Mouse (Mus musculus): ENCODE measurements around the gene Fbxw8. TPM values are rescaled to one million over a fixed set of nuclear protein-coding genes. Genes with fewer than 3 reads are reported as not detected.

The Fbxw8 gene
- polyA plus RNA-seq, 1 experiment from 2014 or later = 35.0 TPM

DNA sequence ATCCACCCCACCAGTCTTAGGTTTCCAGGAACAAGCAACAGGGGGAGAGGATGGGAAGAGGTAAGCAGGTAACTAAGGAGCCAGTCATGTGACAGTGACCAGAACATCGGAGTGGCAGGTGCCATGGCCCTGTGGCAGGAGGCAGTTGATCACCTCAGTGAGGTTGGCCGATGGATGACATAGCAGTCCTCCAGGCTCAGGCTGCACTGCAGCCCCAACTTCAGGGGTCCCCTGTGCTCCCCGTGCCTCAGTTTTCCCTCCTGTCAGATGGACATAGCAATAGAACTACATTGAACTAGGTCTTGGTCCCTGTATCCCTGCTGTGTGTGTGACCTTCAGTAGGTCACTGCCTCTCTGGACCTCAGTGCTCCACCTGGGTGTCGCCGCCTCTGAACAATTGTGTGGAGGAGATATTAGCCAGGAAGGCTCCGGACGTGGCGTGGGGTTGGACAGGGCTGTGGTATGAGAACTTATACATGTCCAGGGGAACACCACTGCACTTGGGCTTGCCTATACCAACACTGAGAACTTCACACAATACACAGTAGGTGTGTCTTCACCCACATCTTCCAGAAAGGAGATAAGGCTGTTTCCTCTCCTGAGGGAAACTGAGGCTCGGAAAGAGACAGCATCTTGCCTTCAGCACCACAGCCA lies 125.1 kb downstream of the Fbxw8 start:
- WGBS = 90% methylated on average over 9 of the region's 9 CpGs
- H3K4me1 ChIP-seq = peaks cover 58% of the 10 kb centered on the region
- H3K27ac ChIP-seq (replicated peaks) = no peak overlapping the region
- H3K4me3 ChIP-seq = peak overlapping the region; percentile 77; the same call in 1 of the 2 replicates
- peaks cover 2% of the 10 kb centered on the region; the same call in 1 of the 2 replicates for H3K9me3 ChIP-seq
- no peak for DNase-seq (ENCODE audit: low spot score)
- H3K36me3 ChIP-seq (replicated peaks) = no peaks in the 10 kb centered on the region
- peaks cover 67% of the 10 kb centered on the region for H3K27me3 ChIP-seq (replicated peaks; ENCODE audit: low read depth, poor library complexity, severe bottlenecking)

- Histone ChIP-seq H3K27ac (replicated peaks) (no peak overlapping the region), H3K27me3 (replicated peaks; ENCODE audit: low read depth, poor library complexity, severe bottlenecking) (peaks cover 71% of the 10 kb centered on the region), H3K4me1 (peaks cover 58% of the 10 kb centered on the region), H3K36me3 (replicated peaks) (no peaks in the 10 kb centered on the region), H3K9me3 (no peaks in the 10 kb centered on the region), H3K4me3 (peak overlapping the region; percentile 77)
- WGBS = 2% methylated on average over 10 of the region's 10 CpGs
- DNase-seq (ENCODE audit: low spot score) = peak; percentile 40
Observed at GRCm38 (mm10) chr5:118029420-118029819, 125.8 kb downstream of the Fbxw8 start.

GRCm38 (mm10) chr5:118029035-118029408 lies 126.2 kb downstream of the Fbxw8 start:
- Histone ChIP-seq H3K27me3 (replicated peaks; ENCODE audit: low read depth, poor library complexity, severe bottlenecking) (peaks cover 71% of the 10 kb centered on the region), H3K27ac (replicated peaks) (no peak overlapping the region), H3K9me3 (no peaks in the 10 kb centered on the region), H3K4me1 (peaks cover 58% of the 10 kb centered on the region), H3K4me3 (peak overlapping the region; percentile 77), H3K36me3 (replicated peaks) (no peaks in the 10 kb centered on the region)
- no peak for DNase-seq (ENCODE audit: low spot score)
- 7% methylated on average over 12 of the region's 12 CpGs for WGBS

DNA sequence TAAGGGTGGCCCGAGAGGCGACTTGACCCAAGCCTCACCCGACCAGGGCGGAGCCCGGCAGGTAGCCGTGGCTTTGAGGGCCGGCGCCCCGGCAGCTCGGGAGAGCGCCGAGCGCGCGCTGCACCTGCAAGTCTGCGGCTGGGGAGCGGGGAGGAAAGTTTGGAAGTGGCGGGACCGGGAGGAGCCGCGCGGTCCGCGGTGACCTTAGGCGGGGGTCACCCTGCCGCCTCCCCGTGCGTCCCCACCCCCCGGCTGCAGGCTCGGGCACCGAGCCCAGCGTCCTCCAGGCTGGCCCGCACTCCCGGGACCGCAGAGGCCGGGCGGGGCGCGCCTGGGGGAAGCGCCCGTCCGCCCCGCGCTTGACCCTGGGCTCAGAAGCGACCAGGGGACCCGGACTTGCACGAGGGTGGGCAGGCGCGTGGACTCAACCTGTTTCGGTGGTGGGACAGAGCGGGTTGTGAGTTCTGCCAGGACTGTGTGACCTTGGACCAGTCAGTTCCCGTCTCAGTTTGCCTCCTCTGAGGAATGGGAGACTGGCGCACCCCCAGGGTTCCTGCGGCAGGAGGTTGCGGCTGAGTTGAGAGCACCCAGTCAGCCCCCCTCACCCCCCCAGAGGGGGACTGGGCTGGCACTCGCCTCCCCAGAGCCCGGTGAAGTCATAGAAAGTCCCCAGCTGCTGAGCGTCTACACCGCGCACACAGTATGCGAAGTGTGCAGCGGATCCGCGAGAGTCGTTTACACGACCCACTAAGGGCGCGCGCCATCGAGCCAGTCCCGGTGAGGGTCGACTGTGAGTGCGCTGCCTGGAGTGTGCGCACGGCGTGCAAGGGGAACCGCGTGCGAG lies 126.9 kb downstream of the Fbxw8 start:
- Histone ChIP-seq H3K4me1 (peaks cover 51% of the 10 kb centered on the region), H3K36me3 (replicated peaks) (no peaks in the 10 kb centered on the region), H3K27me3 (replicated peaks; ENCODE audit: low read depth, poor library complexity, severe bottlenecking) (peaks cover 71% of the 10 kb centered on the region), H3K27ac (replicated peaks) (no peak overlapping the region), H3K4me3 (peak overlapping the region; percentile 77), H3K9me3 (no peaks in the 10 kb centered on the region)
- WGBS = 2% methylated on average over 79 of the region's 79 CpGs
- peak; percentile 46 for DNase-seq (ENCODE audit: low spot score)

DNA sequence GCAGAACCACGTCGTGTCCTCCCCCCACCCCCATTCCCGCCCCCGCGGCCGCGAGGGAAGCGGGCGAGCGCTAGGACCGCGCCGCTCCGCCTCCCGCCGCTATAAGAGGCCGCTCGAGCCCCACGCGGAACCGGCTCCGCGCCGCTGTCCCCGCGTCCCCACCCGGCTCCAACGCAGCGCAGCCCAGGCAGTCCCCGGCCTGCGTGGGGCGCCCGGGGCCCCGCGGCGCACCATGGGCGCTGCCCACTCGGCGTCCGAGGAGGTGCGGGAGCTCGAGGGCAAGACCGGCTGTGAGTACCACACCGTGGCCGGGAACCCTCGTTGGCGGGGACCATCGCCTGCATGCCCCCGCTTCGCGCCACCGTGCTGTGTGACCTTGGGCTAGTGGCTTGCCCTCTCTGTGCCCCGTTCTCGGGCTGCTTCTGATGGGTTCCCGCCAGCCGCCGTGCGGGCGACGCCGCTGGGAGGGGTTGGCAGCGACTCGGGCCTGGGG lies 127.5 kb downstream of the Fbxw8 start, which contains the start of gene Tesc:
Gene Tesc, plus strand, starts transcription at position 46 of the 493 bp plus-strand sequence.
- peaks cover 46% of the 10 kb centered on the region for H3K4me1 ChIP-seq
- H3K36me3 ChIP-seq (replicated peaks) = no peaks in the 10 kb centered on the region
- peak; percentile 40 for DNase-seq (ENCODE audit: low spot score)
- H3K27me3 ChIP-seq (replicated peaks; ENCODE audit: low read depth, poor library complexity, severe bottlenecking) = peaks cover 73% of the 10 kb centered on the region
- WGBS = under 1% methylated on average over 63 of the region's 63 CpGs
- peak within 1 kb of the TSS; percentile 77 for H3K4me3 ChIP-seq
- no peaks in the 10 kb centered on the region for H3K9me3 ChIP-seq
- H3K27ac ChIP-seq (replicated peaks) = peak within 1 kb of the TSS; percentile 44

- Histone ChIP-seq H3K4me1 (peaks cover 46% of the 10 kb centered on the region), H3K27me3 (replicated peaks; ENCODE audit: low read depth, poor library complexity, severe bottlenecking) (peaks cover 74% of the 10 kb centered on the region), H3K9me3 (no peaks in the 10 kb centered on the region), H3K4me3 (peak overlapping the region; percentile 77), H3K27ac (replicated peaks) (peak overlapping the region; percentile 44), H3K36me3 (replicated peaks) (no peaks in the 10 kb centered on the region)
- peak; percentile 33 for DNase-seq (ENCODE audit: low spot score)
- WGBS = 2% methylated on average over 39 of the region's 39 CpGs
Observed at GRCm38 (mm10) chr5:118027101-118027697, 128.1 kb downstream of the Fbxw8 start.

GRCm38 (mm10) chr5:118026343-118026742 lies 128.9 kb downstream of the Fbxw8 start:
- WGBS = 2% methylated on average over 13 of the region's 13 CpGs
- DNase-seq (ENCODE audit: low spot score) = no peak
- no peaks in the 10 kb centered on the region for H3K9me3 ChIP-seq
- H3K4me1 ChIP-seq = peaks cover 43% of the 10 kb centered on the region
- no peak overlapping the region for H3K27ac ChIP-seq (replicated peaks)
- H3K4me3 ChIP-seq = peak overlapping the region; percentile 77
- peaks cover 68% of the 10 kb centered on the region for H3K27me3 ChIP-seq (replicated peaks; ENCODE audit: low read depth, poor library complexity, severe bottlenecking)
- no peaks in the 10 kb centered on the region for H3K36me3 ChIP-seq (replicated peaks)

GRCm38 (mm10) chr5:118025880-118026279 lies 129.4 kb downstream of the Fbxw8 start:
- Histone ChIP-seq H3K4me3 (0 out of 2 replicates have a peak overlapping the region, but pooled peaks have one; percentile 23), H3K4me1 (peaks cover 38% of the 10 kb centered on the region), H3K36me3 (replicated peaks) (no peaks in the 10 kb centered on the region), H3K27ac (replicated peaks) (no peak overlapping the region), H3K9me3 (no peaks in the 10 kb centered on the region), H3K27me3 (replicated peaks; ENCODE audit: low read depth, poor library complexity, severe bottlenecking) (peaks cover 63% of the 10 kb centered on the region)
- WGBS = 2% methylated on average over 12 of the region's 12 CpGs
- no peak for DNase-seq (ENCODE audit: low spot score)

DNA sequence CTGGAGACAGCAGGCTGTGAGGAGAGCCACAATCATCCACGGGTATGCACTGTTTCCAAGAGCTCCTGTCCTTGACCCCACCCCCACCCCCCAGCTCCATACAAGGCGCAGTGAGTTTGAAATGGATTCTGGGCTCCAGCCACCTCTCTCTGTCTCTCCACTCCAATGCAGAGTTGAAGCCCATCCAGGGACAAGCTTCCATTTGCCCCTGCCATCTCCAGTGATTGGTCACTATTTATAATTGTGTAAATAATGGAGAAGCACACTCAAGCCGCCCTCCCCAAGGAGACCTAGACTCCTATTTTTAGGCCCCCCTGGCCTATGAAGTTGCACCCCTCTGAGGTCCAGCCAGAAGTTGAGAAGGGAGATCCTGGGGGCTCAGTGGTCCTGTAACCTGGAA lies 132.2 kb downstream of the Fbxw8 start:
- H3K9me3 ChIP-seq = no peaks in the 10 kb centered on the region
- no peak overlapping the region for H3K27ac ChIP-seq (replicated peaks)
- H3K4me3 ChIP-seq = no peak overlapping the region
- WGBS = 83% methylated on average over 3 of the region's 3 CpGs
- no peak for DNase-seq (ENCODE audit: low spot score)
- peaks cover 25% of the 10 kb centered on the region for H3K4me1 ChIP-seq
- peaks cover 41% of the 10 kb centered on the region for H3K27me3 ChIP-seq (replicated peaks; ENCODE audit: low read depth, poor library complexity, severe bottlenecking)
- no peaks in the 10 kb centered on the region for H3K36me3 ChIP-seq (replicated peaks)

GRCm38 (mm10) chr5:118019905-118020304 lies 135.4 kb downstream of the Fbxw8 start:
- H3K4me3 ChIP-seq = no peak overlapping the region
- no peak overlapping the region for H3K27ac ChIP-seq (replicated peaks)
- H3K27me3 ChIP-seq (replicated peaks; ENCODE audit: low read depth, poor library complexity, severe bottlenecking) = peaks cover 18% of the 10 kb centered on the region
- no peaks in the 10 kb centered on the region for H3K36me3 ChIP-seq (replicated peaks)
- peaks cover 14% of the 10 kb centered on the region for H3K4me1 ChIP-seq
- WGBS = 65% methylated on average over 11 of the region's 11 CpGs
- DNase-seq (ENCODE audit: low spot score) = no peak
- no peaks in the 10 kb centered on the region for H3K9me3 ChIP-seq

- Histone ChIP-seq H3K27me3 (replicated peaks; ENCODE audit: low read depth, poor library complexity, severe bottlenecking) (peaks cover 20% of the 10 kb centered on the region; the same call in 1 of the 2 replicates), H3K4me1 (peaks cover 18% of the 10 kb centered on the region), H3K27ac (replicated peaks) (no peak overlapping the region), H3K4me3 (no peak overlapping the region), H3K9me3 (no peaks in the 10 kb centered on the region), H3K36me3 (replicated peaks) (no peaks in the 10 kb centered on the region)
- 66% methylated on average over 5 of the region's 5 CpGs for WGBS
- no peak for DNase-seq (ENCODE audit: low spot score)
Observed at GRCm38 (mm10) chr5:118017527-118017926, 137.7 kb downstream of the Fbxw8 start.

GRCm38 (mm10) chr5:118015669-118016068 lies 139.6 kb downstream of the Fbxw8 start:
- no peak for DNase-seq (ENCODE audit: low spot score)
- 90% methylated on average over 2 of the region's 2 CpGs for WGBS
- Histone ChIP-seq H3K4me1 (peaks cover 18% of the 10 kb centered on the region), H3K9me3 (no peaks in the 10 kb centered on the region), H3K27ac (replicated peaks) (no peak overlapping the region), H3K27me3 (replicated peaks; ENCODE audit: low read depth, poor library complexity, severe bottlenecking) (peaks cover 20% of the 10 kb centered on the region; the same call in 1 of the 2 replicates), H3K36me3 (replicated peaks) (peaks cover 6% of the 10 kb centered on the region), H3K4me3 (no peak overlapping the region)

Data from embryonic facial prominence, embryonic 10.5 days (tissue).